Mouse (Mus musculus) hindbrain, embryonic 13.5 days (tissue): Measurements from ENCODE around the gene Slc15a4. TPM values are rescaled to one million over a fixed set of nuclear protein-coding genes. Genes with fewer than 3 reads are reported as not detected.
A peak's percentile ranks its signal among the peaks of the same experiment; 100 is the strongest.

Experiments
- ATAC-seq: fragments of 200-750 bp; cut with Nextera tagmentation; 2 replicates; pipeline ENCODE4 v1.8.0; 2017; ENCODE audit warnings: moderate TSS enrichment; ENCODE audit not compliant: low FRiP score
- H3K27ac ChIP-seq: fragments of 300-500 bp; sonication (generic); 2 replicates; pipeline ENCODE4 v1.5.1; 2015; ENCODE audit warnings: inconsistent platforms, mild to moderate bottlenecking, moderate library complexity
- H3K27me3 ChIP-seq: fragments of 300-500 bp; sonication (generic); 2 replicates; pipeline ENCODE4 v1.6.1; 2015; ENCODE audit warnings: mild to moderate bottlenecking, inconsistent platforms
- H3K36me3 ChIP-seq: fragments of 300-500 bp; sonication (generic); 2 replicates; pipeline ENCODE4 v1.6.1; 2015; ENCODE audit warnings: mild to moderate bottlenecking, inconsistent platforms
- H3K4me1 ChIP-seq: fragments of 300-500 bp; sonication (generic); replicated peaks from 2 replicates; pipeline ENCODE4 v1.6.1; 2015; ENCODE audit warnings: inconsistent platforms
- H3K4me2 ChIP-seq: fragments of 300-500 bp; sonication (generic); 2 replicates; pipeline ENCODE4 v1.6.1; 2015; ENCODE audit warnings: inconsistent platforms, mild to moderate bottlenecking, moderate library complexity
- H3K4me3 ChIP-seq: fragments of 300-500 bp; sonication (generic); 2 replicates; pipeline ENCODE4 v1.5.1; 2015; ENCODE audit warnings: mild to moderate bottlenecking, inconsistent platforms
- H3K9ac ChIP-seq: fragments of 300-500 bp; sonication (generic); 2 replicates; pipeline ENCODE4 v1.6.1; 2015; ENCODE audit warnings: mild to moderate bottlenecking, inconsistent platforms
- H3K9me3 ChIP-seq: fragments of 300-500 bp; sonication (generic); 2 replicates; pipeline ENCODE4 v1.6.1; 2016; ENCODE audit warnings: inconsistent platforms
- WGBS: fragments of 180-500 bp; shearing (Covaris S2); methylation state at CpG from one replicate; pipeline ENCODE4 v1.1.7; 2015; 5-methylcytosine and 5-hydroxymethylcytosine counted together
- polyA plus RNA-seq: library from polyadenylated mRNA; unstranded; fragments of >200 nt; fragmentation: Nextera tagmentation; extraction: Ambion mirVana; gene quantifications from 2 replicates; pipeline ENCODE4 v1.2.1, GENCODE M21; 2015

Slc15a4 gene
- polyA plus RNA-seq, 1 experiment from 2014 or later, result 26.4 TPM

DNA sequence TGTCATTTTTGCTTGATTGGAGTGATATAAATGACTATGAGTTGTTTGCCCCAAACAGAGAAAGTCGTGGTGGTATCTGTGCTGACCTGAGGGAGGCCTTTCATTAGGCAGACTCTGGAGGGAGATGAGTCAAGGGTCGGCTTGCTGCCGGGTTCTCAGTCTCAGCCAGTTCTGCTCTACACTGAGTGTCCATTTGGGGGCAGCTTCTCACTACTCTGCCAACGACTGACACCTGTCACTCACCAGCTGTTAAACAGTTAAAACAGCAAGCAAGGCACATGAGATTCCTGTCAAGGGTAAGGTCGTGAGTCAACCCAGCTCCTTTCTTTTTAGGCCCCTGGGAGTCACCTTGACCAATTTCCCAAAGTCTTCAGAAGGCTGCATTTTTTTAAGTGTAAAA is 40.3 kb downstream of the Slc15a4 start:
- Histone ChIP-seq H3K9me3 (no peaks in the 10 kb centered on the region), H3K4me3 (no peak overlapping the region), H3K4me2 (no peak overlapping the region), H3K36me3 (peaks cover 61% of the 10 kb centered on the region), H3K27ac (no peak overlapping the region), H3K9ac (no peak overlapping the region), H3K4me1 (no peaks in the 10 kb centered on the region), H3K27me3 (no peaks in the 10 kb centered on the region)
- 72% methylated on average over 5 of the region's 5 CpGs for WGBS
- no peak for ATAC-seq

DNA sequence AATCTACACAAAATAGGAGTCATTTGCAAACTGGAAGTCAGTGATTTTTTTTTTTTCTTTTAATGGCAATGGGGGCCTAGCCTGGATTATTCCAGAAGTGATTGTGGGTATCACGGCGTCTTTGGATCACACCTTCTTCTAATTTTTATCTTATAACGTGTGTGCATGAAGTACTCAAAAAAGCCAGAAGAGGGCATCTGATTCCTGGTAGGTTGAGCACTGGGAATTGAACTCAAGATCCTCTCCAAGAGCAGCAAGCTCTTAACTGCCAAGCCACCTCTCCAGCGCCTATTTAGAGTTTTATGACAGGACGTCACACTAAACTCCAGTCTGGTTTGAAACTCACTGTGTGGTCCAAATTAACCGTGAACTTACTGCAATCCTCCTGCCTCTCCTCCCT is 44.8 kb downstream of the Slc15a4 start:
- 79% methylated on average over 6 of the region's 6 CpGs for WGBS
- H3K9me3 ChIP-seq, result no peaks in the 10 kb centered on the region
- no peak for ATAC-seq
- H3K9ac ChIP-seq, result no peak overlapping the region
- H3K36me3 ChIP-seq, result peaks cover 15% of the 10 kb centered on the region
- H3K4me3 ChIP-seq, result no peak overlapping the region
- H3K27ac ChIP-seq, result no peak overlapping the region
- no peaks in the 10 kb centered on the region for H3K27me3 ChIP-seq
- no peak overlapping the region for H3K4me2 ChIP-seq
- H3K4me1 ChIP-seq, result no peaks in the 10 kb centered on the region

DNA sequence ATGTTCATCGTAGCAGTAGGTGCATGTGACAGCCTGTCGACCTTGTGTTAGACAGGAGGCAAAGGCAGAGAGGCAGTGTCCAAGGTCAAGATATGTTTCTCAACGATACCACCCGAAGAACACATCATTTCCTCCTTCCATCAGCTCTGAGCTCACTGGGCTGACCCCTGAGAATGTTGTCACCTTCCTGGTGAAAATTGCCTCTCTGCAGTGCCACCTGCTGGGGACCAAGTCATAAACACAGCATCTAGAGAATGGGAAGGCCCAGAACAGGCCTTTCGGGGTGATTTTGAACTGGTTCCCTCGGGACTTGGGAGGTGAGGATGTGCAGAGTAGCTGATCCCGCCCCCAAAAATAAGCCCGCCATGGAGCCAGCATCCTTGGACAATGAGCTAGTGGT is 49.0 kb downstream of the Slc15a4 start:
- no peak for ATAC-seq
- 92% methylated on average over 8 of the region's 8 CpGs for WGBS
- Histone ChIP-seq H3K9me3 (no peaks in the 10 kb centered on the region), H3K27me3 (no peaks in the 10 kb centered on the region), H3K36me3 (no peaks in the 10 kb centered on the region), H3K9ac (no peak overlapping the region), H3K4me2 (no peak overlapping the region), H3K27ac (no peak overlapping the region), H3K4me3 (no peak overlapping the region), H3K4me1 (no peaks in the 10 kb centered on the region)

DNA sequence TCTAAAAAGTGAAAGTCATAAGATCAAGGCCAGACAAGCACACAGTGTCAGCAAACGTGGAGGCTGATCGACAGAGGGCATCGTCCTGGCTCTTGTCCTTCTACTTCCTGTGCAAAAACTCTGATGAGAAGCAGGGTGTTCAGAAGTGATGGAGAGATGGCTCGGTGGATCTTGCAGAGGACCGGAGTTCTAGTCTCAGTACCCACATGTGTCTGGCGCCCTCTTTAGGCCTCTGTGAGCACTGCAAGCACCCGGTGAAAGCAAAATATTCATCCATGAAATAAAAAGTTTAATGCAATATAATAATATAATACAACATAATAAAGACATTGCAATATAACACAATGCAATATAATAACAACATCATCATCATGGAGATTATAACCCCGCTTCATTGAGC is 55.3 kb downstream of the Slc15a4 start:
- Histone ChIP-seq H3K4me2 (no peak overlapping the region), H3K27ac (no peak overlapping the region), H3K27me3 (no peaks in the 10 kb centered on the region), H3K36me3 (no peaks in the 10 kb centered on the region), H3K9ac (no peak overlapping the region), H3K4me3 (no peak overlapping the region), H3K9me3 (no peaks in the 10 kb centered on the region), H3K4me1 (no peaks in the 10 kb centered on the region)
- ATAC-seq, result no peak
- 61% methylated on average over 8 of the region's 8 CpGs for WGBS

DNA sequence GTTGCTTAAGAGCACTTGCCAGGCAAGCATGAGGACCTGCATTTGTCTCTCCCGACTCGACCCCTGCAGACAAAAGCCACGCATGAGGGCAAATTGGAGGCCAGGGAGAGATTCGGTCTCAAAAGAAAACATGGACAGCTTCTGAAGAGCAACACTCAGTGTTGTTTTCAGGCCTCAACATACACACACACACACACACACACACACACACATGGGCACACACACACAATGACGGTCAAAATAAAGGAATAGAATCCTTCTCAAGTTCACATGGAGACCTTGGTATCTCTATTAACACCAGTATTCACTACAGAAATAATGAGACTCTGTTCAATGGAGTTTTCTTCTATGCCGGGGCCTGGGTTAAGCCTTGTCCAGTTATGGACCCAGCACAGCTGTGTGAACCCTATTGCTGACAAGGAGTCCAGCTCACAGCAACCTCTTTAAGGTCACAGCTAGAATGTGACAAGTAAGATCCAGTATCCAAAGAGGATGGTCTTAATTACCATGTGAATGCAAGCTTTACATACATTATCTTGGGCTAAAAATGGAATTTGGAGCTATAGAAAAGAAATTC is 65.4 kb downstream of the Slc15a4 start:
- H3K27ac ChIP-seq, result no peak overlapping the region
- no peaks in the 10 kb centered on the region; the same call in 1 of the 2 replicates for H3K36me3 ChIP-seq
- no peak for ATAC-seq
- no peak overlapping the region for H3K4me2 ChIP-seq
- no peak overlapping the region for H3K4me3 ChIP-seq
- WGBS, result 61% methylated on average over 6 of the region's 6 CpGs
- H3K9me3 ChIP-seq, result no peaks in the 10 kb centered on the region
- H3K27me3 ChIP-seq, result no peaks in the 10 kb centered on the region
- no peaks in the 10 kb centered on the region for H3K4me1 ChIP-seq
- H3K9ac ChIP-seq, result no peak overlapping the region

DNA sequence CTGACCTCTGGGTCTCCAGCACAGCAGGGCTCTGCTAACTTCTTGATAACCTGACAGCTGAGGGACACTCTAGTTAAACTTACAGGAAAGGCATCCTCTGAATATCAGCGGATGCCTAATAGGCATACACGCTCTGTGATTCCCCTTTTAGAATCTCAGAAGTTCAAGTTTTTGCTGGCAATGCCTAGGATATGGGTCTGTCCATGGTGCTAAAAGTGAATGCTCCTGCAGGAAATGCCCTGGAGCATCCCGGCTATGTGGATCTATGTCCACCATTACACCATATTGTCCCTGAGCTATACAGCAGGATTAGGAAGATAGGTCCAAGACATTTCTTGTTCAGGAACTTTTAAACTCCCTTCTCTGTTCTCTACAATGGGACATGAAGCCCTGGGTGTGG is 71.6 kb downstream of the Slc15a4 start:
- no peak overlapping the region for H3K4me3 ChIP-seq
- no peaks in the 10 kb centered on the region for H3K9me3 ChIP-seq
- H3K4me1 ChIP-seq, result no peaks in the 10 kb centered on the region
- 85% methylated on average over 3 of the region's 3 CpGs for WGBS
- H3K9ac ChIP-seq, result no peak overlapping the region
- peaks cover 4% of the 10 kb centered on the region for H3K36me3 ChIP-seq
- ATAC-seq, result no peak
- no peak overlapping the region for H3K4me2 ChIP-seq
- H3K27me3 ChIP-seq, result no peaks in the 10 kb centered on the region
- no peak overlapping the region for H3K27ac ChIP-seq

DNA sequence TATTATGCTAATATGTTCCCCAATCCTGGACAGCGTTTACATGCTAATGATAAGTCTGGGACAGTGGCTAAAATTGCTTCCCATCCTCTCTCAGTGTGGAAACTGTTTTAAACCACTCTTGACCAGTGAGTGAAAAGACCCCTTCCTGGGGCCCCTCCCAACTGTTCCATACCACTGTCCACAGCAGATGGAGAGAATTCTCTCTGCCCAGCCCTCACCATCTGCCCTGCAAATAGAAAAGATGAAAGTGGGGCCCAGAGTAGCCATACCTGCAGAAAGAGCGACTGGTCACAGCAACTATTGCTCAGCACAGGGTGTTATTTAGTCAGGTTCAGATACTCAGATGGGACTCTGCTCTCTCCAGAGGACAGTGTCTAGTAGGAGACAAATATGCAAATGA is 84.6 kb downstream of the Slc15a4 start:
- ATAC-seq, result no peak
- Histone ChIP-seq H3K4me3 (no peak overlapping the region), H3K27me3 (no peaks in the 10 kb centered on the region), H3K36me3 (no peaks in the 10 kb centered on the region), H3K4me1 (peaks cover 9% of the 10 kb centered on the region; the same call in 1 of the 2 replicates), H3K4me2 (0 out of 2 replicates have a peak overlapping the region, but pooled peaks have one; percentile 16), H3K27ac (no peak overlapping the region), H3K9me3 (no peaks in the 10 kb centered on the region), H3K9ac (no peak overlapping the region)
- 74% methylated on average over 2 of the region's 2 CpGs for WGBS

DNA sequence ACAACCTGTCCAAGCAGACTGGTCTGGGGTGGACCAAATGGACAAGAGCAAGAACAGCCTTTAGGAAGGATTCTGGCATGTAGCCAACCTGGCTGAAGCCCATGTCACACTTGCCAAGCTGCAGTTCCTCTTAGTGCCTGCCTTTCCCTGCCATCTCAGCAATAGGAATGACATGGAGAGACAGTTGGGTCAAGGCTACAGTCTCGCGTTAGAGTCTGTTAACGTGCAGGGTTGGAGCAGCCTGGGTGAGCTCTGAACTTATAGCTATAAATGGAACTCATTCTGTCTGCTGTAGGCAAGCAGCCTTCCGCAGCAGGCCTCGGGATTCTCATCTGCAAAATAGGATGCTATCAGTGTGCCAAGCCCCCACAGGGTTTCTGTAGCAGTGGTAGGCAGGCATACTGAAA is 86.1 kb downstream of the Slc15a4 start:
- no peak overlapping the region for H3K27ac ChIP-seq
- H3K9me3 ChIP-seq, result no peaks in the 10 kb centered on the region
- H3K4me3 ChIP-seq, result no peak overlapping the region
- H3K36me3 ChIP-seq, result no peaks in the 10 kb centered on the region
- H3K4me1 ChIP-seq, result peaks cover 9% of the 10 kb centered on the region; the same call in 1 of the 2 replicates
- H3K27me3 ChIP-seq, result no peaks in the 10 kb centered on the region
- 87% methylated on average over 5 of the region's 5 CpGs for WGBS
- no peak overlapping the region for H3K4me2 ChIP-seq
- no peak for ATAC-seq
- no peak overlapping the region for H3K9ac ChIP-seq

Other genes with a start within 250 kb of the Slc15a4 start
- 0.77 and 1.5 TPM in 2 replicates for gene Glt1d1, start 635 bp downstream of the Slc15a4 start, polyA plus RNA-seq